Mouse (Mus musculus) heart, adult 2 months (tissue): ENCODE results near the gene Sh2d1b1. TPM values are rescaled to one million over a fixed set of nuclear protein-coding genes. Genes with fewer than 3 reads are reported as not detected.

Experiments
- DNase-seq, 2 experiments: peaks; one replicate each; pipeline ENCODE4 v3.0.0; 2021
- H3K27ac ChIP-seq: fragments of 200-600 bp; 2 replicates; pipeline ENCODE4 v1.8.1; 2022
- H3K27me3 ChIP-seq: fragments of 200-500 bp; 2 replicates; pipeline ENCODE4 v1.6.1; 2012; ENCODE audit warnings: mild to moderate bottlenecking, low read length, inconsistent platforms, mixed read lengths; ENCODE audit not compliant: control insufficient read depth, insufficient read depth
- H3K36me3 ChIP-seq: fragments of 200-500 bp; 2 replicates; pipeline ENCODE4 v1.6.1; 2012; ENCODE audit warnings: low read length, inconsistent platforms; ENCODE audit not compliant: control insufficient read depth, insufficient read depth
- H3K4me1 ChIP-seq: fragments of 200-500 bp; 2 replicates; pipeline ENCODE4 v1.6.1; 2011; ENCODE audit warnings: low read length; ENCODE audit not compliant: control insufficient read depth, insufficient read depth
- H3K4me3 ChIP-seq: fragments of 200-600 bp; 2 replicates; pipeline ENCODE4 v1.8.1; 2022
- H3K79me2 ChIP-seq: fragments of 200-500 bp; replicated peaks from 2 replicates; pipeline ENCODE4 v1.6.1; 2012; ENCODE audit warnings: mild to moderate bottlenecking, inconsistent platforms, low read length, moderate library complexity, mixed read lengths; ENCODE audit not compliant: control insufficient read depth, insufficient read depth
- H3K9ac ChIP-seq: fragments of 200-500 bp; 2 replicates; pipeline ENCODE4 v1.6.1; 2012; ENCODE audit warnings: low read depth, mild to moderate bottlenecking, control low read depth, inconsistent platforms, low read length, mixed read lengths
- CTCF ChIP-seq: fragments of 200-600 bp; IDR thresholded peaks from 2 replicates; pipeline ENCODE4 v1.8.1; 2022; ENCODE audit warnings: antibody characterized with exemption, mild to moderate bottlenecking, moderate library complexity
- EP300 ChIP-seq: fragments of 200-500 bp; IDR thresholded peaks from 2 replicates; pipeline ENCODE4 v1.6.1; 2011; ENCODE audit warnings: low read depth, low read length, control low read depth; ENCODE audit not compliant: insufficient read depth
- POLR2A ChIP-seq: fragments of 200-500 bp; IDR thresholded peaks from 2 replicates; pipeline ENCODE4 v1.6.1; 2011; ENCODE audit warnings: mild to moderate bottlenecking, low read depth, low read length, control low read depth; ENCODE audit not compliant: insufficient read depth
- WGBS: fragments of 180-500 bp; shearing (Covaris S2); methylation state at CpG from one replicate; pipeline ENCODE4 v1.1.7; 2018; 5-methylcytosine and 5-hydroxymethylcytosine counted together
- intact Hi-C: fragments of 180-260 bp; cut with DNase I; formaldehyde crosslinking; loops from one replicate; pipeline ENCODE4 v1.15.1; 2025
- polyA plus RNA-seq: library from polyadenylated mRNA; depleted of rRNA; stranded (reverse); fragments of >200 nt; gene quantifications from 2 replicates; pipeline ENCODE4 v1.2.3, GENCODE M21; 2012
- total RNA-seq, 2 experiments: library from RNA; stranded (reverse); gene quantifications; 2 replicates each; pipeline ENCODE4 v1.2.3; 2021

Sh2d1b1 gene
- total and polyA plus RNA-seq, 3 experiments: 0.09 to 0.18 (median 0.14) TPM

GRCm38 (mm10) chr1:170299496-170299895 lies 22.4 kb downstream of the Sh2d1b1 start:
- TF ChIP-seq POLR2A: no peak
- no peak for TF ChIP-seq CTCF
- no peak overlapping the region for H3K4me3 ChIP-seq
- DNase-seq: no peak
- intact Hi-C loops: no loop called here
- H3K36me3 ChIP-seq: no peaks in the 10 kb centered on the region
- no peaks in the 10 kb centered on the region for H3K4me1 ChIP-seq
- H3K27ac ChIP-seq: no peak overlapping the region
- H3K27me3 ChIP-seq: no peaks in the 10 kb centered on the region
- no peaks in the 10 kb centered on the region for H3K79me2 ChIP-seq
- no peak overlapping the region for H3K9ac ChIP-seq
- WGBS: 69% methylated on average over 4 of the region's 4 CpGs

GRCm38 (mm10) chr1:170301686-170302085 lies 24.6 kb downstream of the Sh2d1b1 start:
- Histone ChIP-seq H3K36me3 (no peaks in the 10 kb centered on the region), H3K27ac (no peak overlapping the region), H3K27me3 (no peaks in the 10 kb centered on the region), H3K4me3 (no peak overlapping the region), H3K4me1 (no peaks in the 10 kb centered on the region), H3K79me2 (no peaks in the 10 kb centered on the region), H3K9ac (no peak overlapping the region)
- intact Hi-C loops: no loop called here
- no peak for TF ChIP-seq POLR2A
- TF ChIP-seq CTCF: no peak
- no peak for TF ChIP-seq EP300
- WGBS: 90% methylated on average over 9 of the region's 9 CpGs
- no peak for DNase-seq

- no peak for TF ChIP-seq POLR2A
- no peak for TF ChIP-seq CTCF
- TF ChIP-seq EP300: no peak
- Histone ChIP-seq H3K9ac (no peak overlapping the region), H3K27ac (no peak overlapping the region), H3K4me1 (no peaks in the 10 kb centered on the region), H3K27me3 (no peaks in the 10 kb centered on the region), H3K4me3 (no peak overlapping the region), H3K36me3 (no peaks in the 10 kb centered on the region), H3K79me2 (no peaks in the 10 kb centered on the region)
- intact Hi-C loops: no loop called here
- no peak for DNase-seq
- 90% methylated on average over 6 of the region's 6 CpGs for WGBS
Measured at GRCm38 (mm10) chr1:170302456-170302855, 25.3 kb downstream of the Sh2d1b1 start.

GRCm38 (mm10) chr1:170303103-170303502 lies 26.0 kb downstream of the Sh2d1b1 start:
- no peak for TF ChIP-seq POLR2A
- TF ChIP-seq CTCF: no peak
- no peak for TF ChIP-seq EP300
- no peak for DNase-seq
- WGBS: 92% methylated on average over 6 of the region's 6 CpGs
- no peaks in the 10 kb centered on the region for H3K79me2 ChIP-seq
- H3K9ac ChIP-seq: no peak overlapping the region
- H3K4me1 ChIP-seq: no peaks in the 10 kb centered on the region
- H3K36me3 ChIP-seq: no peaks in the 10 kb centered on the region
- no peaks in the 10 kb centered on the region for H3K27me3 ChIP-seq
- H3K4me3 ChIP-seq: no peak overlapping the region
- H3K27ac ChIP-seq: no peak overlapping the region
- intact Hi-C loops: no loop called here

GRCm38 (mm10) chr1:170305002-170305401 lies 27.9 kb downstream of the Sh2d1b1 start:
- H3K4me3 ChIP-seq: no peak overlapping the region
- WGBS: 63% methylated on average over 10 of the region's 10 CpGs
- intact Hi-C loops: no loop called here
- H3K27me3 ChIP-seq: no peaks in the 10 kb centered on the region
- H3K9ac ChIP-seq: no peak overlapping the region
- no peaks in the 10 kb centered on the region for H3K36me3 ChIP-seq
- no peak for TF ChIP-seq CTCF
- no peak for TF ChIP-seq POLR2A
- TF ChIP-seq EP300: no peak
- no peaks in the 10 kb centered on the region for H3K79me2 ChIP-seq
- DNase-seq: no peak
- H3K27ac ChIP-seq: no peak overlapping the region
- no peaks in the 10 kb centered on the region for H3K4me1 ChIP-seq

- Histone ChIP-seq H3K4me3 (no peak within 1 kb of the TSS), H3K27me3 (no peaks in the 10 kb centered on the region), H3K36me3 (no peaks in the 10 kb centered on the region), H3K27ac (no peak within 1 kb of the TSS), H3K4me1 (no peaks in the 10 kb centered on the region), H3K79me2 (no peaks in the 10 kb centered on the region), H3K9ac (no peak within 1 kb of the TSS)
- intact Hi-C loops: no loop called here
- TF ChIP-seq POLR2A: no peak
- no peak for TF ChIP-seq CTCF
- TF ChIP-seq EP300: no peak
- 95% methylated on average over 4 of the region's 4 CpGs for WGBS
- no peak for DNase-seq
Measured at GRCm38 (mm10) chr1:170306232-170306631, 29.1 kb downstream of the Sh2d1b1 start, which contains the start of gene Gm7694. Gene Gm7694 (minus strand): TSS chr1:170306332.
